Mouse (Mus musculus) ES-E14 (cell line): ENCODE data around the gene Herpud2.

Source experiments
- HCFC1 ChIP-seq: IDR thresholded peaks from 2 replicates; pipeline ENCODE4 v1.6.1; 2012; ENCODE audit warnings: low read length, inconsistent platforms, borderline replicate concordance; ENCODE audit not compliant: insufficient read depth
- ZC3H11A ChIP-seq: IDR thresholded peaks from 2 replicates; pipeline ENCODE4 v1.6.1; 2012; ENCODE audit warnings: low read depth, mild to moderate bottlenecking, inconsistent platforms, low read length, borderline replicate concordance

DNA sequence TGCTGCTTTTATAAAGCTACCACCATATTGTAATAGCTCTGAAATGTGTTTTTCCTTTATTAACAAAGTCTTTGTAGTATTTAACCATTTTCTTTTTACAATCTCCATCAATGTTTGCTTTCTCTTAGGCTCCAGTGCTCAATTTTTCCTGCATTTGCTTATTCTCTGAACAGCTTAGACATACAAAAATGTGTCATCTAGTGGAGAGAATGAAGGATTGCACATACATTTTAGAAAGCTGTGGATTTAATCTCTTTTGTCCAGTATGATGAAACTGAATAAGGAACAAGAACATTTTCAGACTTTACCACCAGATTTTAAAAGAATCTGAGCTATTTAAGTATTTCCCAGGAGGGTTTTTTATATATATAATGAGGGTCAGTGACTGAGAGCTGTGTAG is 18.0 kb upstream of the Herpud2 start:
- no peak for TF ChIP-seq HCFC1
- TF ChIP-seq ZC3H11A = no peak
